Mouse (Mus musculus): ENCODE data around the gene Kcnd3.

The Kcnd3 gene

DNA sequence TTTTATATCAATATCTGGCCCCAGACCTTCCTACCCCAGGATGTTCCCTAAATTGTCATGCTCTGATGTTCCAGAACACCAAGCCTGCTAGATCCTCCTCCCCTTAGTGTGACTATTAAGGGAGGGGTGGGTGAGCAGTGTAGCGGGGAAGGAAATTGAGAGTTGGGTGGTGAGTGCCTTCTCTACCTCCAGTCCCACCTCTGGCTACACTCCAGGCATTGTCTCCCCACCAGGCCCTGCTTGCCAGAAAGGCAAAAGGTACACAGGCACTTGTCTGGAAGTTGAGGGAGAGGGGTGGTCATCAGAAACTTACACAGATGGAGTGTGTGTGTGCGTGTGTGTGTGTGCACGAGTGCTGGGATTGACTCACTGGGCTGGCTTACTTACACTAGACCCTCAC is 270.4 kb downstream of the Kcnd3 start:
- DNase-seq (ENCODE audit: low read depth), result no peak

Measured in induced T-regulatory cell, adult 2 months (primary cell).